Mouse (Mus musculus): ENCODE data around the gene Arrb1.

Arrb1 gene

DNA sequence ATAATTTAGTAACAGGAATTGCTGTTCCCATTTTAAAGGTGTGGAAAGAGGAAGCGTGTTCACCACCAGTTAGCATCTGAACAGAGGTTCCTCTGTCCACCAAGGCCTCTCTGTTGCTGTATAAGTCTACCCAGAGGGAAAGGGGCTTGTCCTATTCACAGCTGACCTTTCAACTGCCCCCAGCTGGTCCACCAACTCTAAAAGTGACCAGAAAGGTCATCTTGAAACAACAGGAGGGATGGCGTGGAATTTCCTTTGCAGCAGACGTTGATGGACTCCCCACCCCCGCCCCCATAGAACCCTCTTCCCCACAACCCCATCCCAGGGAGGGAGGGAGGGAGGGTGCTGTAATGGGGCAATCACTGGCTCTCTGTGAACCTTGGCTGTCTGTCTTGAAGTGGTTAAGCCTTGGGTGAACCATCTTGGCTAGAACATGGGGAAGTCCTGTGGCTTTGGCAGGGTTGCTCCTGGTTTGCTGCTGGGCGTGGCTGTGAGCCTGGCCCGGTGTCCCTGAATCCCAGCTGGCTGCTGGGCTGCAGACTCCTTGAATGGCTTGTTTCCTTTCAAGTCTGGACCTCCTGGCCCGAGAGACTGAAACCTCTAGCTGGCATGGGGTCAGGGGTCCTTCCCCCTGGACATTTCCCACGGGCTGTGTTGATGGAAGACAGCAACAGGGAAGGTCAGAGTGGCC lies 4.1 kb downstream of the Arrb1 start:
- DNase-seq, result no peak

DNA sequence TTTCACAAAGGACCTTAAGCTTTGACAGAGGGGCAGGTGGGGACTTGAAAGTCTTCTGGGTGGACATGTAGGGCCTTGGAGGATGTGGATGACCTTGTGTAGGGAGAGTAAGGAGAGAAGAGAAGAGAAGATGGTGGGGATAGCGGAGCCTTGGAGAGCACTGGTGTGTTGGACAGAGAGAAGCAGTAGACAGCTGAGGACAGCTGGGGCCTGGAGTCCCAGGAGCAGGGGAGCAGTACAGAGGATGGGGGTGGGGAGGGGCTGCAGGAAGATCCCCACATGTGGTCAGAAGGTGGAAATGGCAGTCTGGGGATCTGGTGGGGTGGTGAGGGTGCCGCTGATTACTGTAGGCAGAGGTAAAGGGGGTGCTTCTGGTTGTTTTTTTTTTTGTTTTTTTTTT lies 4.8 kb downstream of the Arrb1 start:
- DNase-seq, result no peak

DNA sequence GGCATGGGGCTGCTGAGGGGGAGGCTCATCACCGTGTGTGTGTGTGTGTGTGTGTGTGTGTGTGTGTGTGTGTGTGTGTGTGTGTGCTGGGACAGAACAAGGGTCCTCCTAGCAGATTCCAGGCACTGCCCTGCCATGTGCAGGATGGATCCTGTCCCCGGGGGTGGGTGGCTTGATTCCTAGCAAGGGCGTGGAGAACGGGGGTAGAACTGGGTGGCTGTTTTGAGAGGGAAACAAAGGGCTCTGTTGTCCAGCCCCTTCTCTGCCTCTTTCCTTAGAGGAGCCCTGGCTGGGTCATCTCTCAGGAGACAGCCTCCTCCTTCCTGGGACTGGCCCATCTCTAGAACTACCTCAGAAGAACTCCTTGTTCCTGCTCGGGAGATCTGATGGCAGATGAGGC lies 5.9 kb downstream of the Arrb1 start:
- no peak for DNase-seq

DNA sequence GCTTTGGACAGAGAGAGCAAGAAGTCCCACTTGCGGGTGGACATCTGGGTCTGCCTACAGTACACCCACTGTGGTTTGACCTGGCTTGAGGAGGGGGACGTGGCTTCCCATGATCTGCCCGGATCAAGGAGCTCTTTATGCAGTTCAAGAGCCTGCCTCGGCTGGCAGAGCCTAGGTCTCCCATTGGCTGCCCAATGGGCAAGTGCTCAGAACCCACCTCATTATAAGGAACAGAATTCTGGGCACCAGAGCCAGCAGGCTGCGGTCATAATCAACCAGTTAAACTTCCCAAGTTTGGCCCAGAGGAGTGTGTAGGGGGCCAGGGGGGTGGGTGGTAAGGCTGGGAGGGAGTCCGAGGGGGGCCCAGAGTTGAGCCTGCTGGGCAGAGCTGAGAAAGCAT lies 9.0 kb downstream of the Arrb1 start:
- no peak for DNase-seq

DNA sequence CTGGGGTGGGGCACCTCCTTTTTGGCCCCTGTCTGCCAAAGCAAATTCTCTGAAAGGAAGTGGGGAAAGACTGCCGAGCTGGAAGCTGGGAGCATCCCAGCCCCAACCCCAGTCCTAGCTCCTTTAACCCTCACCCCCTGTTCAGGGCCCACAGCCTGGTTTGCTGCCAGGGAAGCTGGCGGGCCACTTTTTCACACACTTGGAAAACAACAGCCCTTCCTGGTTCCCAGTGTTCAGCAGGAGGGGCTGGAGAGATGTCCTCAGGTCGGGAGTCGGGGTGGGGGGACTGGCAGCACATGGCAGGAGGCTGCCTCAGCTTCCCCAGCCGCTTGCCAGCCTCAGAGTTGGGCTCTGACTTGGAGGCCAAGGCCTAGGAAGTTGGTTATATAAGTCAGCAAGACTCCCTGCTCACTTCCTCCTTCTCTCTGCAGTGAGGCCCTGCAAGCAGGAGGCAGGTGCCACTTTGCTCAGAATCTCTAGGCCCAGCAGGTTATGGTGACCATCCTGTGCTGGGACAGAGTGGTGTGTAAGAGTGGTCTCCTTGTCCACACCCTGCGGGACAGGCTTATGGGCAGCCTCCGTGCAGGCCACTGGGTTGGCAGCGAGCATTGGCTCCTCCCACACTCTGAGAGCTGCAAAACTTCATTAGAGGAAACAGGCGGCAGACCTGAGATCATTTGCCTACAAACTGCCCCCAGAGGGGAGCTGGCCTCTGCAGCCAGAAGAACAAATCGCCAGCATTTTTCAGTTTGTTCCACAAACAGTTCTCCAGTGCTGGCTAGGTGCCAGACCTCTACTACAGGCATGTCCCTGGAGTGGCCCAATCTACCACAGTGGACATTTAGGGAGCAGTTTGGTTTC lies 10.8 kb downstream of the Arrb1 start:
- DNase-seq, result peak; percentile 61 to 71

DNA sequence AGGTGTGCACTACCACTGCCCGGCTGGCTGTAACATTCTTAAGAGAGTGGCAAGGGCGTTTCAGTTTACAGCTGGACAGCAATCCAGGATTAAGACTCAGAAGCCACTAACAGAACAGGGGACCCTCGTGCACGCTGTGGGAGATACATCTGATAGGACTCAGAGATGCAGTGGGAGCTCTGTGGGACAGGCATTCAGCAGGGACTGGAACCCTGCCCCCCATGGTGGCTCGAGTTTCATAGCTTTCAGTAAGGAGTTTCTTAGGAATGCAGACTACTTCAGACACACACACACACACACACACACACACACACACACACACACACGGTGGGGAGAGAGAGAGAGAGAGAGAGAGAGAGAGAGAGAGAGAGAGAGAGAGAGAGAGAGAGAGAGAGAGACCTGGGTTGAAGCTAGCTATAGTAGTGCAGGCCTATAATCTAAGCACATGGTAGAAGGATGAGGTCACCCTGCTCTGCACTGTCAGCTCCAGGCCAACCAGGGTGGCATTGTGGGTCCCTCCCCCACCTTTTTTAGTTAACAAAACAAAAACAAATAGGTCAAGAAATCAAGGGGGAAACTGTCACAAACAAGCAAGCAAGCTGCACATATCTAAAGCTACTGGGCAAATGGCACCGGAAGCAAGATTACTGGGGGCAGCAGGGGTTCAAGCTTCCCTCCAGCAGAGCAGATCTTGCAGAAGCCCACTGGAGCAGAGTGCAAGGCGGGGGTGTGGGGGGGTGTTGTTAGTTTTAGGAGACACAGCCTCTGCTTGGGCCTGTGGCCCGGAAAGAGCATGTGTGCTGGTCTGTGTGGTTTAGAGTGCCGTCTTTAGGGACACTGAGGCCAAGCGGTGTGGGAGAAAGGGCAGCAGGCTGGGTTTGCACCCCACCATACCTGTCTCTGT lies 12.6 kb downstream of the Arrb1 start:
- no peak for DNase-seq

DNA sequence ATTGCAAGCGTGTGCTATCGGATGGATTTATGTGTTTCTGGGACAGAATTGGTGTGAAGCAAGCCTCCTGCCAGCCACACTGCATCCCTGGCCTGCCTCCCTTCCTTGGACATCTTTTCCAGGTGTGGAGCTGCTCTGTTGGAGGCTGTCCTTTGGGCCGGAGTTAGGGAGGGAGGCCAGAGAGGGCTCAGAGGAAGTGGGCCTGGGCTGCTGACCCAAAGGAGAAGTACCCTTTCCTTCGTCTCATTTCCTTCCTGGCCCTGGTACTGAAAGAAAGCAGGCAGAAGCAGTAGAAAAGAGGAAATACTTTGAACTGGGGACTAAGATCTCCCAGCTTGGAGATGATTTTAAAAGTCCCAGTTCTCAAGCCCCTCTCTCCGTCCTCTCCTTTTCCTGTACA lies 14.4 kb downstream of the Arrb1 start:
- DNase-seq, result no peak

DNA sequence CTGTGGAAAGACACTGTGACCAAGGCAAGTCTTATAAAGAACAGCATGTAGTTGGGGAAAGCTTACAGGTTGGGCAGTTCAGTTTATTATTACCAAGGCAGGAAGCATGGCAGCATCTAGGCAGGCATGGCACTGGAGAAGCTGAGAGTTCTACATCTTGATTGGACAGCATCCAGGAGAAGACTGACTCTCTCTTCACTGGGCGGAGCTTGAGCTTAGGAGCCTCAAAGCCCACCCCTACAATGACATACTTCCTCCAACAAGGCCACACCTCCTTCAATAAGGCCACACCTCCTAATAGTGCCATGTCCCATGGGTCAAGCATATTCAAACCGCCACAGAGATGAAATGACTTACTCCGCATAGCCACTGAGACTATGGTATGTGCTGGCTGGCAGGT lies 16.4 kb downstream of the Arrb1 start:
- no peak for DNase-seq

DNA sequence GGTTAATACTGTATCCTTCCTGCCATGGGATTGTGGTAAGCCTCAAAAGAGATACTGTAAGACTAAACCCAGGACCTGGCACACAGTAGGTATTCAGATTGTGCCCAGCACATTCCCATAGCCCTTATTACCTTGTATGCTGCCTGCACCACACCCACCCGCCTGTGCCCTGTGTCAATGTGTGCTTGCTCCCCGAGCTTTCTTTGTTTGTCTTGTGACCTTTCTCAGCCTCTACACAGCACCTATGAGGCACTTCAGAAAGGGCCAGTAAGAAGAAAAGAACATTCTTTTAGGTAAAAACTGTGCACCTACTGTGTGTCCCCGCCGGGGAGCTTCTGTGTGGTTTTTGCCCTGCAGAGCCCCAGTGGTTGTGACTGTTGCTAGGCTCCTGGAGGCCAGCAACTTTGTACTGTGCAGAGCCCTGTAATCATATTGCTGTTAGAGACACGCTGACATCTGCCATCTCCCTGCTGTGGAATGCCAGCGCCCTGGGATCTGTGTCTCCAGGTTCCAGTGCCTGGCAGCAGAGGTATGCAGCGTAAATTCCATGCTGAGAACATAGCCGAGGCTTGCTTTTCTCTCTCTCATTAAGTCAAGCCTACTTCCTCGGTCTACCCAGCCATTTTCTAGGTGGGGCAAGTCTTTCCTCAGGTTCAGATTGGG lies 18.1 kb downstream of the Arrb1 start:
- DNase-seq, result no peak

DNA sequence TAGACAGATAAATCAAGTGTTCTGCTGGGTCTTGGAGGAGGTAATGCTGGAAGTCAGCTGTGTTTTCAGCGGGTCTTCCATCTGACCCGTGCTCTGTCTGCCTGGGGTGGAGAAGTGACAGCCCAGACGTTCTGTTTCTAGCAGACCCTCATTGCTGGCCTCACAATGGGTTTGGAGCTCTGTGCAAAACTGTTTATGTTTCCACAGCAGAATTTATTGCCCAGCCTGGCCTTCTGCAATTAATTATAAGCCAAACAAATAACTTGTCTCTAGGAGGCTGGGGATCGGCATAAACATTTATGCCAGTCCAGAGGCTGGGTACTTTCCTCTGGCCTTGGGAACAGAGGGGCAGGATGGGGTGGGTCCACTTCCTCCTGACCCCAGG lies 18.6 kb downstream of the Arrb1 start:
- DNase-seq, result no peak

DNA sequence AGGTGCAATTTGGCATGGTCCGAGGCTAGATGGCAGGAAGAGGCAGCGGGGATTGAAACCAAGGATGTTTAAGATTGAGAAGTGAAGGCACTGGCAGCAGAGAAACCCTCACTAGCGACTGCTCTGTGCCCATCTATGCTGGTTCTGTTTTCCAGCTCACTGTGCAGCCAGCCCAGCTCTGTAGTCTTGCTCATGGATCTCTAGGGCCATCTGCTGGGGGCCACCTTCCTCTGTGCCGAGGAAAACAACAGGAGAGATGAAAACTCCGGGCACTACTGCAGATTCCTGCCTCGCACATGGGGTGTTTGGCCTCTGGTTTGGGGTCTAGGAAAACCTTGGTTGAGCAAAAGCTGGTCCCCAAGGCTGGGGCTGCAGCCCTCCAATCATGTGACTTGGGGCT lies 20.6 kb downstream of the Arrb1 start:
- peak; percentile 38 to 63 for DNase-seq

DNA sequence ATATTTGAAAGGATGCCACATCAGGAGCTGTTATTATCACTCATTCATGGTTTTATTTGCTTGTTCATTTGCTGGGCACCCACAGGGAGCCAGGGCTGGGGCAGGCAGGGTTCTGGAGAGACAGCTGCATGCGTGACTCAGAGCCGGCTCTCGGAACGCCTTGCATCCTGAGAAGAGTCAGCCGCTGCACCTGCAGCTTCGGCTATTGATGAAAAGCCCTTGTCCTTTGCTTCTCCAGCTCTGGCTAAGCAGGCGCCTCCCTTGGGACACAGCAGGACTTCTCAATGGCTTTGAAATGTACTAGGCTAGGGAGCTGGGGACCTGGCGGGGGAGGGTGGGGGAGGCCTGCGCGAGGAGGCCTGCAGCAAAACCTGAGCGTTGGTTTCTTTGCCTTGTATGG lies 23.8 kb downstream of the Arrb1 start:
- no peak for DNase-seq

DNA sequence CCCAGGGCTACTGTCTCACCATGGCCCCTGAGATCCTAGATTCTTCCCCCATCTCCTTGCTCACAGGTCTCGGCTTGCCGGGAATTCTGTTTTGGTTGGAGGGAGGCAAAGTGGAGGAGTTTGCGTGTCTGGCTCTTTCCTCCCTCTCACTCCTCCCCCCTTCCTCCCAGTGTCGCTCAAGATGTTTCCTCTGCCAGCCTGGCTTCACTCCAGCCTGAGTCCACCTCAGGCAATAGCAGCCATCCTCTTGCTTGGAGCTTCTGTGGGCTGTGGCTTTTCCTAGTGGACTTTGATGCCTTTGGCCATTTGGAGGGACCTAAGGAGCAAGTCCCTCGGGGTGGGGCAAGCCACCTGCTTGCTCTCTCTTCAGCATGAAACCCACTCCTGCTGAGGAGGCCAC lies 27.2 kb downstream of the Arrb1 start:
- DNase-seq, result no peak

DNA sequence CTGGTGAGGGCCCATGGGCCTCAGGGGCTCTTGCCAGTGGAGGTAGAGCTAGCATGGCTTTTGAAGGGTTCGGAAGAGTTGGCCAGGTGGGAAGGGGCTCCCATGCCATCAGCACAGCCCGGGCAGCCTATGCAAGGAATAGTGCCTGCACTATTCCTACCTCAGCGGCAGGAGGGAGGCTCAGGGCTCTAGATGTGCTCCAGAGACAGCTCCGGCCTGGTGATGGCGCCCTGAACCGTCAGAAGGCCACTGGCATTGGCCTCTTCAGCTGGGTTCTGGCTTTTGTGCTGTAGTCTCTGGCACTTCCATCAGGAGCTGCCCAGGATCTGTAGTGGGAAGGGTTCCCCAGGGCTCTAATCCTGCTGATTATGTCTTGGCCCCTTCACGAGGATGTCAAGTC lies 28.0 kb downstream of the Arrb1 start:
- DNase-seq, result no peak

DNA sequence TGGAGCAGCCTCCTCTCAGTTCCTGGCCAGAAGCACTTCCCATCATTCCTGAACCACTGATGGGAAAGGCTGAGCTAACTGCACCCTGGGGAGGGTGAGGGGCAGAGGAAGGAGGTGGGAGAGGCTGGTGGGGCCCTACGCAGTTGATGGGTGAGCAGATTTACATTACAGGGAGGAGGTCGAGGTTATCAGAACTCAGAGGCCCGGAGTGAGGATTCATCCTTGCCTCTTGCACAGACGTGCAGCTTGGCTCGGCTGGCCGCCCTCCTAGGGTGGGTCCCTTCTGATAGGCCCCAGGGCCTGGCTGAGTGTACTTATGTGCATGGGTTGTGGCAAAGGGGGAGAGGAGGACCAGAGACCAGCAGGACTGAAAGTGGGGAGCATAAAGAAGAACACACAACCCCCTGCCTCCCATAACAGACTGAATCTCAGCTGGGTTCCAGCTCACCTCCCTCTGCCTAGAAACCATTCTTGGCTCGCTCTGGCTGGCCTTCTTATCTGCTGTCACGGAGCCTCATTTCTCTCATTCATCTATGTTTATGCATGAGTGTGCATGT lies 30.1 kb downstream of the Arrb1 start:
- DNase-seq, result no peak

DNA sequence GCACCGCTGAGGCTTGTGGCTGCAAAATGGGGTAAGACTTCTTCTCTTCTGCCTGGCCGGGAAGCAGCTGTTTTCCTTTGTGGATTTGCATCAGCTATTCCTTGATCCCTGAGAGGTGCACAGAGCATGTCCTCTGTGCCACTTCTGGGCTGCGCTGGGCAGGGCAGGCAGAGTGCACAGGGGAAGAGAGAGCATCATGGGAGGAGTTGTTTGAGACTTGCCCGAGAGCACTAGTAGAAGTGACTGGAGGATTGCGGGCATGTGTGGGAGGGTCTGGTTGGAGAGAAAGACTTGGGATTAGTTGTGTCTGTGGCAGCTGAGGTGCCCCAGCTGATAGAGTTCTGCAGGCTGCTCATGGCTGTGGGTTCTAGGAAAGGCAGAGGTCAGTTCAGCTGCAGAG lies 35.4 kb downstream of the Arrb1 start:
- no peak for DNase-seq

DNA sequence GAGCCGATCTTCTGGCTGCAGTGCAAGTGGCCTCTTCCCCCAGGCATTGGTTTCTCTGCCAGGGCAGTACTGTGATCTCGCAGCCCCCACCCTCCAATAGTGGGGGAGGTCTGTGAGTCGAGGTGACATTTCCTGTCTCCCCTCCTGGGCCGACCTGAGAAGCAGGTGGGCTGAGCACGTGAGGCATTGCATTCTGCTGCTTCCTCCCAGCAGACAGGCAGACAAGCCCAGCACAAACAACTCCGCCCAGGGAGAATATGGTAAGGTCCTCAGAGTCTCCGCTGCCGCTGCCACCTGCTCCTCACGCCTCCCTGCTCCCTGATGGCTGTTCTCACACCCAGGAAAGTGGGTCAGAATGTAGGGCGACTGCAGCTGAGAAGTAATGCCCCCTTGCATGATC lies 37.7 kb downstream of the Arrb1 start:
- peak in 1 of 2 experiments; percentile 24 for DNase-seq

DNA sequence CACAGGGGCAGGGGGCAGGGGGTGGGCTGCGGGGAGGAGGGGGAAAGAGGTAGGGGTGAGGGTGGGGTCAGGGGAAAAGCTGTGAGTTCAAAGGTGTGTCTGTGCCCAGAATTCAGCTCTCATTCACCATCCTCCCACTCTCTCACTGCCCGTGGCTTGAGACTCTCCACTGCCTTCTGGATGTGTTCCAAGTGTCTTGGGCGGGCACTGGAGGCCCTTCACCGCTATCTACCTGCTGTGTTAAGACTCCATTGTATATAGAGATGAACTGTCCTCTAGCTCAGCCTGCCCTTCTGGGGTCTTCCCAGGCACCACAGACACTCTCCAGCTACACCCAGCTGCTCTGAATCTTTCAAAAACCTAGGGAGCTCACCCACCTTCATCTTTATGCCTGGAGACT lies 38.1 kb downstream of the Arrb1 start:
- no peak for DNase-seq

DNA sequence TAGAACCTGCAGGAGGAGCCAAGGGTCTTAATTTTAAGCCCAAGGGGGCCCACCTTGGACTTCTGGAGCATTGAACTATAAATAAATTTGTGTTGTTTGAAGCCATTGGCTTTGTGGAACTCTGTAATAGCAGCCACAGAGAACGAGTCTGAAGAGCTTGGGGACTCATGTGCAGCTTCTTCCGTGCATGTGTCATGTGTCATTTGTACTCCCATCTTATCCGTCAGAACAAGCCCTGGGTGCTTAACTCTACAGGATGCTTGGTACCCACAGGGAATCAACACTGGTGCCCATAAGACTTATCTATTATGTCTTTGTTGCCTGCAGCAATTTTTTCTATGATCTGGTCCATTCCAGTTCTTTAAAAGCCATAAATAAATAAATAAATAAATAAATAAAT lies 43.0 kb downstream of the Arrb1 start:
- no peak for DNase-seq

DNA sequence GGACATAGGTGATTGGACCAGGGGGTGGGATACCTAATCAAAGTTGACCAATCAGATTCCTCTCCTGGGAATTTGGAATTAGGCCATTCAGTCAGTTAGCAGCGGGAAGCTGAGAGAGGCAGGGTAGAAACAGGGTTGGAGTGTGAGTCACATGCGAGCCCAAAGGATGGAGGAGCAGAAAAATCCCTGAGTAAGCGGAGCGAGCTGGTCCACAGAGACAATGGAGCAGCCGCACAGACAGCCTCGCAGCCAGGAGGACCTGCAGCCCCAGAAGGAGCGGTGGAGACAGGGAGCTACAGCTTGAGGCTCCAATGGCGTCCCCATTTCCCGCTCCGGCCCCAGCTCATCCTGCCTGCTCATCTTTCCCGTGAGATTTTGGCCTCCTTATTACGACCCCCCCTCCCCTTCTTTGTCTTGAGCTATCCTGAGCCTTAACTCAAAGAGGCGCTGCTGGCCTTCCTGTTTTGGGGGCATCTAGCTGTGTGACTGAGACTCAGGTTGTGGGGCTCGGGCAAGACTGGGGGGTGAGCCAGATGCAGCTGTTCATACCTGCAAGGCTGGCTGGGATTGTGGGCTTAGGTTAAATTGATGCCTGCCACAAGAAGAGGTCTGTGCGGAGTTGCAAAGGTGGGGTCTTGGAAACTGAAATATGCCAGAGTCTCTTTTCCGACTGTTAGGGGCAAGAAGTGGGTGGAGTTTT lies 44.4 kb downstream of the Arrb1 start:
- no peak for DNase-seq

DNA sequence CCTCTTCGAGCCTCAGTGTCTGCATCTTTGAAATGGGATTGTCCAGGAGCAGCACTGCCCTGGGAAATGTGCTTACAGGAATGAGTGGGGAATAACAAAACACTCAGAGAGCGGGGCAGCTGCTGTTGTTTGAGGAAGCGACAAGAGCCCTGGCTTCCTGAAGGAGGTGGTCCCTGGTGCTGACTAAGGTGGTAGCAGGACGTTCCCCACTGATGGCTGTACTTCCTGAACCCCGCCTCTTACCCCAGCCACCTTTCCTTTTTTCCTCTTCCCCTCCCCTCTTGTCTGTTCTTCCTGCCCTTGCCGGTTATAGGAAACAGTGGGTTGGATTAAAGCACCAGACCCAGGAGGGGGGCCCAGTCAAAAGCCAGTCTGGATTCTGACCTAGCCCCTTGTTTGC lies 45.0 kb downstream of the Arrb1 start:
- DNase-seq, result no peak

DNA sequence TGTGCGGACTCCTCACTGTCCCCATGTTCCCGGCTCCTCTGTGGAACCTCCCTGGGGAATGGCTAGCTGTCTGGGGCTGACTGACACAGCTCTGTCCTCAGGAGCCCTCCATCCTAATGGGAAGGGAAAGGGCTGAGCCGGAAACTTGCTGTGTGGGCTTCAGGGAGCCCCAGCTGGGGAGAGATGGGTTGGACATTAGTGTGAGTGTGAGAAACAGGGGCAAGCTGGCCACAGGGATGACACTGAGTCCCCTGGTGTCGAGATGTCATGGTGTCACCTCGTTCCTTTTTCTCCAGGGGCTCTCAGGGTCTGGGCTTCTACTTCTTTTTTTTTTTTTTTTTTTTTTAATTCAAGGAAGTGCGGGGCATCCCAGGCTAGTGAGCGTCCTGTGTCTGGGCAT lies 47.0 kb downstream of the Arrb1 start:
- DNase-seq, result no peak
